Mouse (Mus musculus): ENCODE results near the gene Spg7. TPM values are rescaled to one million over a fixed set of nuclear protein-coding genes. Genes with fewer than 3 reads are reported as not detected.
A peak's percentile ranks its signal among the peaks of the same experiment; 100 is the strongest.

The Spg7 gene
- total RNA-seq, 4 experiments from 2014 or later: 85.0 to 103 (median 86.7) TPM

DNA sequence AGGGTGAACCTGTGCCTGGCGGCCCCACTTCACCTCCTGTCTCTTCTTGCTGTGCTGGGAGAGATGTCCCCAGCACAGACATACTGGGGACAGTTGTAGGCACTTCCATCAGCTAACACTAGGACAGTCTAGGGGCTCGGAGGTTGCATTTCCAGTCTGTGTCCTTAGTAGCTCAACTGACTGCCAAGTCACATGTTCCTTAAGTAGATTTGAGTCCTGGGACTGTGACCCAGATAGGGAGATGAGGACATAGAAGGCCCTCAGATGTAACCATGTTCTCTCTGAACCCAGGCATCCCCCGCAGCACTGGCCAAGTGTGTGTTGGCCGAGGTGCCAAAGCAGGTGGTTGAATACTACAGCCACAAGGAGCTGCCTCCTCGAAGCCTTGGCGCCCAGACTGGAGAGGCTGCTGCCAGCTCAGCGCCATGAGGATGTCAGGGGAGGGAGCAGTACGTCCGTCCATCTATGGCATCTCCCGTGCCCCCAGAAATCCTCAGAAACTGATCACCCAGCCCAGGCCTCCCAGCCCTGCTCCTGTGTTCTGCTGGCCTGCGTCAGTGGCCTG is 71.5 kb downstream of the Spg7 start:
- DNase-seq: no peak

DNA sequence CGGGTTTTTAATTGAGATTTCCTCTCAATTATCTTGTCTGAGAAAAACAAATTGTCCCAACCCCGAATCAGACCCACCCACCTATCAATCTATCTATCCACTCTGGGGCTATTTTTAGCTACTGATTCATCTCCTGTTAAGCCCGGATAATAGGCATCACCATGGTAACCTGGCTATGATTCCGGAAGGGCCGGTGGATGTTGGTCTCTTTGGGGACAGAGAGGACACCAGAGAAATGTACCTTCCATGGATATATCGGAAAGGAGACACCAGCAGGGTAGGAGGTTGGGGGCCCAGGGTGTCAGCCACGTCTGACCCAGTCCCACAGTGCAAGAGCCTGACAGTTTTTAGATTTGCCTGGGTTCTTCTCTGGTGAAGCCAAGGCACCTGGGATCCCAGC is 72.7 kb downstream of the Spg7 start:
- no peak for DNase-seq

DNA sequence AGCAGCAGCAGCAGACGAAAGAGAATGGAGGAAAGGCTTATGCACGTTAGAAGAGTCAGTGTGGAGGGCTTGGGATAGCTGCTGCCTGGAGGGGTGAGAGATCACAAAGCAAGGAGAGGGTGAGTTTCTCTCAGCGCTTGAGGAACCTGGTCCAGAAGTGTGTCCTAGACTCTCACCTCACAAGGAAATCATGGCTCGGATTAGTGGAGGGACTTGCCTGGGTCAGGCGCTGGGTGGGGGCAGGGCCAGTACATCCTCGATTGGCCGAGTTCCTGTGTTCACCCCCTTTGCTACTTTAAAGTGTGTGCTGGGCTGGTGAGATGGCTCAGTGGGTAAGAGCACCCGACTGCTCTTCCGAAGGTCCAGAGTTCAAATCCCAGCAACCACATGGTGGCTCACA is 73.1 kb downstream of the Spg7 start:
- DNase-seq: no peak

DNA sequence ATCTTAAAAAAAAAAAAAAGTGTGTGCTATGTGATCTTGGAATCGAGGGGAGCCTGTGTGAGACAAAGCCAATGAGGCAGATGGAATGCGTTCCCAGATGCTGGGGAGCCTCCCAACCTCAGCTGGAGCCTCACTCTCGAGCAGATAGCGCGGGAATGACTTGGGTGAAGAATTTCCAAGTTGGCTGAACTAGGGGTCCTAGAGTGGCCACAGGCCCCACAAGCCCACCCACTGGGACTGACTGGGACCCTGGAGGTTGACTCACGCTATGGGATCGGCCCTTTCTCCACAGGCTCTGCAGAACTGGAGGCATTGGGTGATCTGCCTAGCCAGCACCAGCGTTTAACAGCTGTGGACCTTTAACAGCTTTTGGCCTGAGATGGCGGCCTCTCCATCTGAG is 73.5 kb downstream of the Spg7 start:
- DNase-seq: no peak

DNA sequence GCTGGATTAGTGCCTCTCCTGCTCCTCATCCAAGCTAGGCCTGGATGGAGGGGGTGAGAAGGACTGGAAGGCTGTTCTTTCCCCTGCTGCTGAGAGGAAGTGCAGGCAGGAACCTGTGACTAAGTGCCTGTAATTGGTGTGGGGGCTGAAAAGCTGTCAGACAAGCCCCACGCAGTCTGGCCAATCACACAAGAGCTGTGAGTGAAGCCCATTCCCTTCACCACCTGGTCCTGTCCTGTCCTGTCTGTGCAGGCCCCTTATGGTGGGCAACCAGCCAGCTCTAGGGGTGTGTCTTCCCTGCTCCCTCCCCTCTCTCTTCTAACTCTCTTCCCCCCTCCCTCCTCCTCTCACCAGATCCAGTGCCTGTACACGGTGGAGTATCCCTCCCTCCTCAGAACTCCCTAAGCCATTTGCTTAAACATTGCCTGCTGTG is 74.9 kb downstream of the Spg7 start:
- no peak for DNase-seq

DNA sequence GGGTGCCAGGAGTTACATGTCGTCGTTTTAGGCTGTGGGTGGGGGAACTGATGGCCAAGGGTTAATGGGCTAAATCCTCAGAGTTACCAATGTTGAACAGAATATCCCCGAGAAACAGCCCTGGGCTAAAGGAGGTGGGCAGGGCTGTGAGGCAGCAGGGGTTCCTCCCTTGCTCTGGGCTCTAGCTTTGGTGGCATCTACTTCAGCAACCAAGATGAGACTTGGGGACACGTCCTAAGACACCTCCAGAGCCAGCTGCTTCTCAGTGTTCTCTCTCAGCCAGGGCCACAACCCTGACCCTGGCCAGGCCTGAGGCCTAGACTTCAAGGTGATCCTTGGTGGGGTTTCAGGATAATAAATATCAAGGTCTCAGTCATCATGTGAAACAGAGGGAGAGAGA is 76.0 kb downstream of the Spg7 start:
- DNase-seq: no peak

DNA sequence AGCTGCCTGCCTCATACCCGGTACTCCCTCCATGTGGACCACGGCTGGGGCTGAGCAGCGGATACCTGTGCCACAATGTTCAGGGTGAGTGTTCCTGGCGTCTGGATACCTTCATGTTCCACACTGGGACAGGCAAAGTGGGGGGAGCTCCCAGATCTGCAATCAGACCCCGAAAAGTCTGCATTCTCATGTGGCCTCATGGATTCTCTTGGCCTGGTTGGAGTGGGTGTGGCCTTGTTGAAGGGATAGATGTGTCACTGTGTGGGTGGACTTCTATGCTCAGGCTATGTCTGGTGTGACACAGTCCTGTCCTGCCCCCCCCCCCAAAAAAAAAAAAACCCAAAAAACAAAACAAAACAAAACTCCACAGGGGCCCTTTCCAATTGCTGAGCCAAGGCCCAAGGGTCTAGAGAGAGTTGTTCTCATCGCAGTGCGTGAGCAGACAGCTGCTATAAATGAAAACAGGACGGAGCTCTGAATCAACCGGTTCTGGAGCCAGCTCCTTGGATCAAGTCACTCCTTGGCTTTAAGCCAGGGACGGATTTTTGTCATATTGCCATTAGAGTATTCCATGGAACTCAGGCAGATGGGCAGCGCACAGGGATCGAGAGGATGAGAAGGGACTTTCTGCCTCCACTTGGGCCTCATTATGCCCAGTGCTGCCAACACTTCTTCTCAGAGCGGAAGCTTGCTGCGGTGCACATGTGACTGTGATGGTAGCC is 79.2 kb downstream of the Spg7 start:
- peak; percentile 79 for DNase-seq

DNA sequence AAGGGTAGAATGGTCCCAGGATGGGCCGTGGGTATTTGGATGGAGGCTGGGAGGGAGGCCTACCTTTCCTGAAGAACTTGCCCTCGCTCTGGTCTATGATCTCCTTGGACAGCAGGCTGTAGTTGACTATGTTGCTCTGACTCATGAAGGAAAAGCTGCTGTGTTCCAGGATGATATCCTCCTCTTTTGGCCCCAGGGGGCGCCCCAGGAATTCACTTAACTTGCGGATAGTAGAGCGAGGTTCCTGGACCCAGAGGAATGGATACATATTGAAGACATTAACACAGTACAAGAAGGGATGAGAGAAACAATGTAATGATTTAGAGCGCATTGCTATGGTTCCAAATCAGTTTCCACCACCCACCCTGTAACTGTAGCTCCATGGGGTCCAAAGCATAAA is 82.5 kb downstream of the Spg7 start:
- no peak for DNase-seq

DNA sequence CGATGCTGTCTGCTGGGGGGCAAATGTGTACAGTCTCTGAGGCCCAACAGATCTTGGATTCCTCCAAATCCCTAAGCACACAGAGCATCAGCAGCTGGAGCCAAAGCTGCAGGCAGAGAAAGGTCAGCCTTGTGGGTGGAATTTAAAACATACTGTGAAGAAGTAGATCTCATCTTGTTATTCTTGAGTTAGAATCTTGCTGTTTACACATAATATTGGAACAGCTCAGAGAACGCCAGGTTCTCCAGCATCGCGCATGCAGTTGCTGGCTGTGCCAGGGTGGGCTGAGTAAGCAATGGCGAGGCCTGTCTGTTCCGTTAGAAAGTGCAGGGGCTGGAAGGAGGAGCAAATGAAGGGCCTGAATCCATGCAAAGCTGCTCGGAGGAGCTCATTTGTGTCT is 83.6 kb downstream of the Spg7 start:
- DNase-seq: no peak

Small RNAs within 50 kb of the gene (microRNA-seq; reads per million reads assigned to microRNA genes)
- gene Mir7079 (0 reads per million in 2 experiments), gene Mir7080 (0.53 to 3.5 reads per million in 2 experiments)

Other genes starting within 250 kb of the Spg7 start
- gene Cdh15, start 215.0 kb upstream of the Spg7 start, total RNA-seq (2022): 1 to 10 TPM in 3 of 4 experiments, under 1 TPM in 1; 0.55 to 1.2 (median 1.2) TPM
- gene Ankrd11, start 20.7 kb upstream of the Spg7 start, total RNA-seq (2022): 100 to 1,000 TPM in 2 of 4 experiments, 10 to 100 TPM in 2; 85.8 to 116 (median 97.7) TPM
- 100 to 1,000 TPM; 669 to 739 (median 714) TPM for gene Rpl13, start 39.4 kb downstream of the Spg7 start, total RNA-seq (2022)
- gene Cpne7, start 54.4 kb downstream of the Spg7 start, total RNA-seq (2022): 1 to 10 TPM; 7.7 to 9.7 (median 8.8) TPM
- 10 to 100 TPM in 2 of 4 experiments, 1 to 10 TPM in 2; 6.5 to 17.8 (median 10.3) TPM for gene Sult5a1, start 95.4 kb downstream of the Spg7 start, total RNA-seq (2022)
- 10 to 100 TPM; 40.8 to 52.6 (median 41.6) TPM for gene Dpep1, start 123.3 kb downstream of the Spg7 start, total RNA-seq (2022)
- gene Chmp1a, start 149.8 kb downstream of the Spg7 start, total RNA-seq (2022): 100 to 1,000 TPM; 112 to 141 (median 134) TPM
- 1 to 10 TPM; 1.7 to 7.6 (median 4.4) TPM for gene Spata33, start 149.9 kb downstream of the Spg7 start, total RNA-seq (2022)
- gene Cdk10, start 161.9 kb downstream of the Spg7 start, total RNA-seq (2022): 10 to 100 TPM; 50.5 to 91.6 (median 76.1) TPM
- gene Spata2l, start 173.3 kb downstream of the Spg7 start, total RNA-seq (2022): 10 to 100 TPM; 12.0 to 20.4 (median 17.1) TPM
- 10 to 100 TPM; 18.2 to 37.2 (median 27.8) TPM for gene Zfp276, start 191.3 kb downstream of the Spg7 start, total RNA-seq (2022)
- gene Vps9d1, start 191.4 kb downstream of the Spg7 start, total RNA-seq (2022): 10 to 100 TPM; 23.2 to 50.0 (median 37.6) TPM